Mouse (Mus musculus): ENCODE measurements around the gene Armc3. TPM values are rescaled to one million over a fixed set of nuclear protein-coding genes. Genes with fewer than 3 reads are reported as not detected.

The Armc3 gene
- total and polyA plus RNA-seq, 3 experiments, result 0.06 TPM; not detected in 2

- Histone ChIP-seq H3K4me3 (peak overlapping the region; percentile 8; the same call in 1 of the 2 replicates), H3K36me3 (ENCODE audit: control insufficient read depth, insufficient read depth, low read length) (no peaks in the 10 kb centered on the region), H3K9ac (ENCODE audit: low read depth, low read length) (no peak overlapping the region), H3K27me3 (ENCODE audit: control insufficient read depth, insufficient read depth, low read length) (no peaks in the 10 kb centered on the region), H3K79me2 (replicated peaks; ENCODE audit: control insufficient read depth, insufficient read depth, low read length) (no peaks in the 10 kb centered on the region), H3K4me1 (ENCODE audit: control insufficient read depth, insufficient read depth, low read length) (no peaks in the 10 kb centered on the region; the same call in 1 of the 2 replicates), H3K27ac (peak overlapping the region; percentile 43; the same call in 1 of the 2 replicates)
- WGBS, result 19% methylated on average over 20 of the region's 20 CpGs
- DNase-seq, result peak; percentile 85
- intact Hi-C loops (cut with DNase I), result loop anchor here (5.0 to 10.0 kb wide), 3 partner anchors 68 to 1920 kb away; no protein-coding TSS in a partner anchor
- peak; percentile 87 for TF ChIP-seq CTCF (IDR thresholded peaks at IDR 0.05)
- TF ChIP-seq EP300 (IDR thresholded peaks at IDR 0.05; ENCODE audit: insufficient read depth, low read depth, low read length), result peak; percentile 69; the same call in 1 of the 2 replicates
- TF ChIP-seq POLR2A (IDR thresholded peaks at IDR 0.05; ENCODE audit: insufficient read depth, low read depth, low read length), result no peak
Measured at GRCm38 (mm10) chr2:19344636-19345413, 145.7 kb downstream of the Armc3 start.

- intact Hi-C loops (cut with DNase I), result loop anchor here (10.0 kb wide), 1 partner anchor 1921 kb away; no protein-coding TSS in a partner anchor
- WGBS, result 62% methylated on average over 5 of the region's 5 CpGs
- H3K4me1 ChIP-seq (ENCODE audit: control insufficient read depth, insufficient read depth, low read length), result no peaks in the 10 kb centered on the region; the same call in 1 of the 2 replicates
- H3K27ac ChIP-seq, result no peak overlapping the region
- DNase-seq, result no peak
- no peaks in the 10 kb centered on the region for H3K79me2 ChIP-seq (replicated peaks; ENCODE audit: control insufficient read depth, insufficient read depth, low read length)
- H3K4me3 ChIP-seq, result no peak overlapping the region
- H3K9ac ChIP-seq (ENCODE audit: low read depth, low read length), result no peak overlapping the region
- no peaks in the 10 kb centered on the region for H3K27me3 ChIP-seq (ENCODE audit: control insufficient read depth, insufficient read depth, low read length)
- no peaks in the 10 kb centered on the region for H3K36me3 ChIP-seq (ENCODE audit: control insufficient read depth, insufficient read depth, low read length)
- TF ChIP-seq POLR2A (IDR thresholded peaks at IDR 0.05; ENCODE audit: insufficient read depth, low read depth, low read length) (no peak), CTCF (IDR thresholded peaks at IDR 0.05) (no peak)
Measured at GRCm38 (mm10) chr2:19345414-19345964, 146.4 kb downstream of the Armc3 start.

GRCm38 (mm10) chr2:19348454-19348853 lies 149.4 kb downstream of the Armc3 start:
- Histone ChIP-seq H3K4me1 (ENCODE audit: control insufficient read depth, insufficient read depth, low read length) (no peaks in the 10 kb centered on the region; the same call in 1 of the 2 replicates), H3K4me3 (no peak overlapping the region), H3K79me2 (replicated peaks; ENCODE audit: control insufficient read depth, insufficient read depth, low read length) (no peaks in the 10 kb centered on the region), H3K36me3 (ENCODE audit: control insufficient read depth, insufficient read depth, low read length) (no peaks in the 10 kb centered on the region), H3K27me3 (ENCODE audit: control insufficient read depth, insufficient read depth, low read length) (no peaks in the 10 kb centered on the region), H3K27ac (no peak overlapping the region), H3K9ac (ENCODE audit: low read depth, low read length) (no peak overlapping the region)
- WGBS, result 71% methylated on average over 3 of the region's 3 CpGs
- intact Hi-C loops (cut with DNase I), result loop anchor here (10.0 kb wide), 1 partner anchor 1924 kb away; no protein-coding TSS in a partner anchor
- DNase-seq, result no peak
- TF ChIP-seq POLR2A (IDR thresholded peaks at IDR 0.05; ENCODE audit: insufficient read depth, low read depth, low read length), result no peak
- no peak for TF ChIP-seq EP300 (IDR thresholded peaks at IDR 0.05; ENCODE audit: insufficient read depth, low read depth, low read length)
- TF ChIP-seq CTCF (IDR thresholded peaks at IDR 0.05), result no peak

GRCm38 (mm10) chr2:19350167-19350566 lies 151.1 kb downstream of the Armc3 start:
- Histone ChIP-seq H3K9ac (ENCODE audit: low read depth, low read length) (no peak overlapping the region), H3K4me1 (ENCODE audit: control insufficient read depth, insufficient read depth, low read length) (no peaks in the 10 kb centered on the region), H3K36me3 (ENCODE audit: control insufficient read depth, insufficient read depth, low read length) (no peaks in the 10 kb centered on the region), H3K27me3 (ENCODE audit: control insufficient read depth, insufficient read depth, low read length) (no peaks in the 10 kb centered on the region), H3K79me2 (replicated peaks; ENCODE audit: control insufficient read depth, insufficient read depth, low read length) (no peaks in the 10 kb centered on the region), H3K4me3 (no peak overlapping the region), H3K27ac (no peak overlapping the region)
- no peak for DNase-seq
- intact Hi-C loops (cut with DNase I), result no loop called here
- WGBS, result 81% methylated on average over 5 of the region's 5 CpGs
- TF ChIP-seq EP300 (IDR thresholded peaks at IDR 0.05; ENCODE audit: insufficient read depth, low read depth, low read length) (no peak), CTCF (IDR thresholded peaks at IDR 0.05) (no peak), POLR2A (IDR thresholded peaks at IDR 0.05; ENCODE audit: insufficient read depth, low read depth, low read length) (no peak)

GRCm38 (mm10) chr2:19351615-19352253 lies 152.6 kb downstream of the Armc3 start:
- no peak for TF ChIP-seq CTCF (IDR thresholded peaks at IDR 0.05)
- Histone ChIP-seq H3K36me3 (ENCODE audit: control insufficient read depth, insufficient read depth, low read length) (no peaks in the 10 kb centered on the region), H3K4me3 (no peak overlapping the region), H3K4me1 (ENCODE audit: control insufficient read depth, insufficient read depth, low read length) (no peaks in the 10 kb centered on the region), H3K9ac (ENCODE audit: low read depth, low read length) (no peak overlapping the region), H3K79me2 (replicated peaks; ENCODE audit: control insufficient read depth, insufficient read depth, low read length) (no peaks in the 10 kb centered on the region), H3K27ac (no peak overlapping the region), H3K27me3 (ENCODE audit: control insufficient read depth, insufficient read depth, low read length) (no peaks in the 10 kb centered on the region)
- 92% methylated on average over 1 of the region's 1 CpGs for WGBS
- intact Hi-C loops (cut with DNase I), result loop anchor here (2.0 kb wide), 1 partner anchor 17 kb away; no protein-coding TSS in a partner anchor
- peak in 1 of 2 experiments; percentile 13 for DNase-seq

Measured in heart, adult 2 months (tissue).